Mouse (Mus musculus) forebrain, embryonic 16.5 days (tissue): Measurements from ENCODE around the gene Ptger3. TPM values are rescaled to one million over a fixed set of nuclear protein-coding genes. Genes with fewer than 3 reads are reported as not detected.

Experiments used
- ATAC-seq: fragments of 200-750 bp; cut with Nextera tagmentation; 2 replicates; pipeline ENCODE4 v1.8.0; 2017; ENCODE audit warnings: mild to moderate bottlenecking, moderate library complexity
- H3K27ac ChIP-seq: fragments of 300-500 bp; sonication (generic); 2 replicates; pipeline ENCODE4 v1.5.1; 2014; ENCODE audit warnings: low read length, control low read depth
- H3K27me3 ChIP-seq: fragments of 300-500 bp; sonication (generic); replicated peaks from 2 replicates; pipeline ENCODE4 v1.6.1; 2014; ENCODE audit warnings: low read length; ENCODE audit not compliant: control insufficient read depth, insufficient read depth
- H3K36me3 ChIP-seq: fragments of 300-500 bp; sonication (generic); 2 replicates; pipeline ENCODE4 v1.6.1; 2014; ENCODE audit not compliant: control insufficient read depth, insufficient read depth
- H3K4me1 ChIP-seq: fragments of 300-500 bp; sonication (generic); replicated peaks from 2 replicates; pipeline ENCODE4 v1.6.1; 2014; ENCODE audit warnings: low read length; ENCODE audit not compliant: control insufficient read depth, insufficient read depth
- H3K4me2 ChIP-seq: fragments of 300-500 bp; sonication (generic); 2 replicates; pipeline ENCODE4 v1.6.1; 2014; ENCODE audit warnings: mild to moderate bottlenecking, low read length, control low read depth
- H3K4me3 ChIP-seq: fragments of 300-500 bp; sonication (generic); replicated peaks from 2 replicates; pipeline ENCODE4 v1.5.1; 2014; ENCODE audit warnings: mild to moderate bottlenecking, low read length, control low read depth
- H3K9ac ChIP-seq: fragments of 300-500 bp; sonication (generic); replicated peaks from 2 replicates; pipeline ENCODE4 v1.6.1; 2014; ENCODE audit warnings: low read depth, low read length, control low read depth
- H3K9me3 ChIP-seq: fragments of 300-500 bp; sonication (generic); 2 replicates; pipeline ENCODE4 v1.6.1; 2016; ENCODE audit warnings: low read length; ENCODE audit not compliant: control insufficient read depth
- WGBS: fragments of 180-500 bp; shearing (Covaris S2); extraction: QIAGEN DNeasy Blood & Tissue Kit; methylation state at CpG from one replicate; pipeline ENCODE4 v1.1.7; 2014; 5-methylcytosine and 5-hydroxymethylcytosine counted together
- polyA plus RNA-seq: library from polyadenylated mRNA; unstranded; fragments of >200 nt; fragmentation: Nextera tagmentation; extraction: Ambion mirVana; gene quantifications from 2 replicates; pipeline ENCODE4 v1.2.1, GENCODE M21; 2015

Ptger3 gene
- polyA plus RNA-seq, 1 experiment from 2014 or later = 4.3 TPM

- Histone ChIP-seq H3K36me3 (no peaks in the 10 kb centered on the region), H3K27ac (no peak overlapping the region), H3K9me3 (no peaks in the 10 kb centered on the region), H3K9ac (no peak overlapping the region), H3K27me3 (no peaks in the 10 kb centered on the region), H3K4me3 (no peak overlapping the region), H3K4me2 (no peak overlapping the region), H3K4me1 (no peaks in the 10 kb centered on the region)
- 81% methylated on average over 3 of the region's 3 CpGs for WGBS
- no peak for ATAC-seq
These were observed 60.7 kb downstream of the Ptger3 start for GRCm38 (mm10) chr3:157627407-157627806.

GRCm38 (mm10) chr3:157630671-157631070 is 64.0 kb downstream of the Ptger3 start:
- Histone ChIP-seq H3K27me3 (no peaks in the 10 kb centered on the region), H3K4me2 (no peak overlapping the region), H3K9me3 (no peaks in the 10 kb centered on the region), H3K4me3 (no peak overlapping the region), H3K27ac (no peak overlapping the region), H3K4me1 (no peaks in the 10 kb centered on the region), H3K36me3 (no peaks in the 10 kb centered on the region), H3K9ac (no peak overlapping the region)
- 87% methylated on average over 5 of the region's 5 CpGs for WGBS
- no peak for ATAC-seq

GRCm38 (mm10) chr3:157631383-157631782 is 64.7 kb downstream of the Ptger3 start:
- Histone ChIP-seq H3K4me2 (no peak overlapping the region), H3K27me3 (no peaks in the 10 kb centered on the region), H3K4me3 (no peak overlapping the region), H3K4me1 (no peaks in the 10 kb centered on the region), H3K36me3 (no peaks in the 10 kb centered on the region), H3K9ac (no peak overlapping the region), H3K27ac (no peak overlapping the region), H3K9me3 (no peaks in the 10 kb centered on the region)
- WGBS = 85% methylated on average over 2 of the region's 2 CpGs
- ATAC-seq = no peak

GRCm38 (mm10) chr3:157634431-157634830 is 67.7 kb downstream of the Ptger3 start:
- Histone ChIP-seq H3K4me2 (no peak overlapping the region), H3K27ac (no peak overlapping the region), H3K9me3 (no peaks in the 10 kb centered on the region), H3K9ac (no peak overlapping the region), H3K27me3 (no peaks in the 10 kb centered on the region), H3K4me1 (no peaks in the 10 kb centered on the region), H3K4me3 (no peak overlapping the region), H3K36me3 (no peaks in the 10 kb centered on the region)
- 92% methylated on average over 3 of the region's 3 CpGs for WGBS
- no peak for ATAC-seq

- 92% methylated on average over 4 of the region's 4 CpGs for WGBS
- Histone ChIP-seq H3K4me2 (no peak overlapping the region), H3K9me3 (no peaks in the 10 kb centered on the region), H3K4me1 (no peaks in the 10 kb centered on the region), H3K9ac (no peak overlapping the region), H3K4me3 (no peak overlapping the region), H3K27me3 (no peaks in the 10 kb centered on the region), H3K36me3 (no peaks in the 10 kb centered on the region), H3K27ac (no peak overlapping the region)
- ATAC-seq = no peak
These were observed 69.0 kb downstream of the Ptger3 start for GRCm38 (mm10) chr3:157635713-157636112.

- Histone ChIP-seq H3K36me3 (no peaks in the 10 kb centered on the region), H3K4me1 (no peaks in the 10 kb centered on the region), H3K4me3 (no peak overlapping the region), H3K27ac (no peak overlapping the region), H3K9ac (no peak overlapping the region), H3K4me2 (no peak overlapping the region), H3K27me3 (no peaks in the 10 kb centered on the region), H3K9me3 (no peaks in the 10 kb centered on the region)
- ATAC-seq = no peak
These were observed 70.2 kb downstream of the Ptger3 start for GRCm38 (mm10) chr3:157636887-157637286.

- no peak overlapping the region for H3K4me3 ChIP-seq
- no peak overlapping the region for H3K9ac ChIP-seq
- no peaks in the 10 kb centered on the region for H3K4me1 ChIP-seq
- H3K27me3 ChIP-seq = no peaks in the 10 kb centered on the region
- H3K27ac ChIP-seq = no peak overlapping the region
- no peak overlapping the region for H3K4me2 ChIP-seq
- WGBS = 66% methylated on average over 2 of the region's 2 CpGs
- no peaks in the 10 kb centered on the region for H3K36me3 ChIP-seq
- H3K9me3 ChIP-seq = no peaks in the 10 kb centered on the region
- no peak for ATAC-seq
These were observed 70.6 kb downstream of the Ptger3 start for GRCm38 (mm10) chr3:157637341-157637740.

- H3K27me3 ChIP-seq = no peaks in the 10 kb centered on the region
- no peak overlapping the region for H3K4me2 ChIP-seq
- no peaks in the 10 kb centered on the region for H3K4me1 ChIP-seq
- no peak overlapping the region for H3K27ac ChIP-seq
- WGBS = 88% methylated on average over 4 of the region's 4 CpGs
- H3K9me3 ChIP-seq = no peaks in the 10 kb centered on the region
- H3K4me3 ChIP-seq = no peak overlapping the region
- no peak overlapping the region for H3K9ac ChIP-seq
- no peak for ATAC-seq
- H3K36me3 ChIP-seq = no peaks in the 10 kb centered on the region
These were observed 74.9 kb downstream of the Ptger3 start for GRCm38 (mm10) chr3:157641634-157642033.

- Histone ChIP-seq H3K9me3 (no peaks in the 10 kb centered on the region), H3K36me3 (no peaks in the 10 kb centered on the region), H3K4me3 (no peak overlapping the region), H3K4me2 (no peak overlapping the region), H3K27me3 (no peaks in the 10 kb centered on the region), H3K4me1 (no peaks in the 10 kb centered on the region), H3K27ac (no peak overlapping the region), H3K9ac (no peak overlapping the region)
- no peak for ATAC-seq
- 76% methylated on average over 7 of the region's 7 CpGs for WGBS
These were observed 94.9 kb downstream of the Ptger3 start for GRCm38 (mm10) chr3:157661622-157662021.

- Histone ChIP-seq H3K27me3 (no peaks in the 10 kb centered on the region), H3K27ac (no peak overlapping the region), H3K9ac (no peak overlapping the region), H3K4me2 (no peak overlapping the region), H3K4me1 (no peaks in the 10 kb centered on the region), H3K4me3 (no peak overlapping the region), H3K36me3 (no peaks in the 10 kb centered on the region), H3K9me3 (no peaks in the 10 kb centered on the region)
- no peak for ATAC-seq
These were observed 97.9 kb downstream of the Ptger3 start for GRCm38 (mm10) chr3:157664486-157665041.
